Mouse (Mus musculus) erythroid progenitor cell, adult 5-6 weeks (primary cell): Measurements from ENCODE around the gene Clca3b. TPM values are rescaled to one million over a fixed set of nuclear protein-coding genes. Genes with fewer than 3 reads are reported as not detected.
A peak's percentile ranks its signal among the peaks of the same experiment; 100 is the strongest.
"Not testable (repeated sequence)": the region's sequence is repeated elsewhere in the genome, so short reads cannot be mapped to it uniquely, and the experiment has no call there.

Experiments used
- ATAC-seq: replicated peaks from 2 replicates; pipeline ENCODE4 v1.8.0; 2016; ENCODE audit warnings: moderate number of reproducible peaks, mild to moderate bottlenecking, moderate TSS enrichment, inconsistent platforms; ENCODE audit not compliant: poor library complexity, low FRiP score, severe bottlenecking
- total RNA-seq, 2 experiments: library from RNA; stranded (forward) in 1 of 2; stranded (reverse) in 1 of 2; fragments of 150-400 nt in 1 of 2; fragments of 186-747, 209-891 nt in 1 of 2; gene quantifications; 2 replicates each; pipeline versions ENCODE4 v1.2.3 to v1.2.4; 2015 to 2017; ENCODE audit warnings: low replicate concordance in 2 of 2

The Clca3b gene
- not detected in 2 replicates for total RNA-seq (2015; ENCODE audit: low replicate concordance)
- not detected in 2 replicates for total RNA-seq (2017; ENCODE audit: low replicate concordance)

DNA sequence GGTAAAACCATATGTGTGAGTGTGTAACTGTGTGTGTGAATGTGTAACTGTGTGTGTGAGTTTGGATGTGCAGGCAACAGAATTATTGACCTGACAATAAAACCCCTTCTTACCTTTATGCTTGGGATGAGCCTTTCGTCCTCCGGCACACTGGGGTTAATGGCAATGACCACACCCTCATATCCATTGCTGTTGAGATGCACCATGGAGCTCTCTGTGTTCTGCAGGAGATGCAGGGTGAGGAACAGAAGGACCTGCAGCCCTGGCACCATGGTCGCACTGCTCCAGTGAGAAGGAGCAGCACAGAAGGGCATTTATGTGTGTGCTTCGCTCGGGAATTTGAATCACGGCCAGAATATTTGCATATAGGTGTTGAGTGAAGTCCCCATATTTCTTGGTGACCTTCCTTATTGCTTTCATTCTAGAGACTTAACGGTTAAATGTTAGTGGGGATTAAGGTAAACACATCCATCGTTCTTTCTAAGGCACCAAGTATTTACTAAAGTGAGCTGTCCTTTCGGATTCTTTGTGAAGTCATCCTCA is at the start of gene Clca3b:
Gene Clca3b (minus strand): TSS at position 344 of the 543 bp plus-strand sequence.
- ATAC-seq = peak; percentile 95

GRCm38 (mm10) chr3:144897042-144897678 is 48.0 kb upstream of the Clca3b start:
- ATAC-seq = 0 out of 2 replicates have a peak, but pooled peaks have one; percentile 25

DNA sequence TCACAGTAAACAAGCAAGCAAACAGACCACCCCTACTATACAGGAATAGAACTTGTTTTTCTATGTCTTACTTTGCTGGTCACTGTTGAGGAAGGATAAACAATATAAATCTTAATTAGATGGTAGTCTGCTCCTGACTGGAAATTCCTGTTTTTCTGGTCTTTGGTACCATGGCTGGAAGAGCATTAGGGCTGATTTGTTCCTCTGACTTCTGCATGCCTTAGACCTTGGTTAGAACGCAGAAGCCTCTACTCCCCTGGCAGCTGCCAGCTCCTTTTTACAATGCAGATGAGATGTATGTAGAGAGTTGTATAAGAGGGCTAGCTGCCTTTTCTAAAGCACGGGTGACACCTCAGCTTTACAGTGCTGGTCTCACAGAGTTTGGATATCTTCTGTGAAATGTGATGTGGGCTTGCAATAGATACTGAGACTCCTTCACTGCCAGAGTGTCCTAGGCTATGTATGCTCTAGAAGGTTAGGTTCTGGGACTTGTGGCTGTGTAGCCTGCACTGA is 41.1 kb upstream of the Clca3b start:
- no peak for ATAC-seq

- ATAC-seq = no peak
Observed at GRCm38 (mm10) chr3:144886957-144887356, 37.8 kb upstream of the Clca3b start.

DNA sequence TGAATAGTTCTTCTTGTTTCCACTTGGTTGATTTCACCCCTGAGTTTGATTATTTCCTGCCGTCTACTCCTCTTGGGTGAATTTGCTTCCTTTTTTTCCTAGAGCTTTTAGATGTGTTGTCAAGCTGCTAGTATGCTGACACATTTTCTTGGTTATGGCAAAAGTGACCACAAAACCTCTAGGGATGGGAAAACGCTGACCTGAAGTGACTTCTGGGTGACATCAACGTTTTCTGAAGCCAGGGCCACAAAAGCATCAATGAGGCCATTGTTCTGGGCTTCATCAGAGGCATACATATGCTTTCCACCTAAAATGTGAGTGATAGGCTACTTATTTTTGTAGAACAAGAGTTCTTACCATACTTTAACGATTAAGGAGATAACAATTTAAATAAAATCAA is 22.9 kb upstream of the Clca3b start:
- ATAC-seq = not testable (repeated sequence)

GRCm38 (mm10) chr3:144849584-144849983 is 427 bp upstream of the Clca3b start:
- ATAC-seq = no peak

DNA sequence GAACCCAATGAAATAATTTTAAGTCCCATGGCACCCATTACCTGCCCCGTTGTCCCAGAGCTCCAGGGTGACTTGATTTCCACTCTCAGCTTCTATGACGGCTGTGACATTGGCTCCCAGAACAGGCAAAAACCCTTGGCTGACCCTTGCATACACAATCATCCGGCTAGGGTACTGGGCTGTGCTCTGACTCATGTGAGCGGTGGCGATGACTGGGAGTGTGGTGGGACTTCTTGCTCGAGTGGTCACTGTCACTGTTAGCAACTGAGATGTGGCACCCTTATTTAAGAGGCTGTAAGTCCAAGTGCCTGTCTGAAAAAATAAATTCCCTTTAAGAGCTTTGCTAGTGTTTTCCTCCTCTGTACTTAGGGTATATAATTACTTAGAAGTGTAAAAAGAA is 21.9 kb downstream of the Clca3b start:
- ATAC-seq = no peak

DNA sequence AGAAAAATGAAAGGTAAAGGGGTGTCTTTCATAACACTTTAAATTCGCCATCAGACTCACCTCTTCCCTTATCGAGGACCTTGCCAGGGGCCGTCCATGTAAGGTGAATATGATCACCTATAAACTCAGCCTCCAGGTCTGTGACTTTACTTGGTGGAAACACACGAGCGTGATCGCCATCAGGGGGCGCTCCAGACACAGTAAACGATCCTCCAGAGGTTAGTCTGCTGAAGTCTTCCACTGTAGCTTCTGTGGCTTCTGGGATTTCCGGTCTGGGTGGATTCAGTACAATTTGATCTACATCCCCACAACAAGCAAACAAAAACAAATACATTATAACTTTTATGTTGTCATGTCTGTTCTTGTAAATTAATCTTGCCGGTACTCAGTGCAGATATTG is 24.0 kb downstream of the Clca3b start:
- ATAC-seq = peak; percentile 63; the same call in 1 of the 2 replicates

GRCm38 (mm10) chr3:144823331-144823730 is 25.8 kb downstream of the Clca3b start:
- no peak for ATAC-seq

DNA sequence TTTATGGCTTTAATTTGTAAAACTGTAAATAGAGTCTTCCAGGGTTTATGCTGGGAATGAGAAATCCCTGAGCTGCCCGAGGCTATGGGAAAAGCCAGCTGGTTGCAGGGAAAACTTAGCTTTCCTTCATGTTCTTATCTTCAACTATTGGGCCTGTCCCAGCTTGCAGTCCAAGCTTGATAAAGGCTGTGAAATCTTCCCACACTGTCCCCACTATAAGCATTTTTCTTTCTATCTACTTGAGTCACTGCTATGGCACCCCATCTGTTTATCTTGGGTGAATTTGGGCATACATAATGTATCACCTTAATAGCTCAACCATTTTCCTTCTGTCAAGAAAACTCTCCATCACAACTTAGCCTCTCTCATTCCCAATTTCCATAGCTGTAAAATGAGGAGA is 28.5 kb downstream of the Clca3b start:
- ATAC-seq = no peak

DNA sequence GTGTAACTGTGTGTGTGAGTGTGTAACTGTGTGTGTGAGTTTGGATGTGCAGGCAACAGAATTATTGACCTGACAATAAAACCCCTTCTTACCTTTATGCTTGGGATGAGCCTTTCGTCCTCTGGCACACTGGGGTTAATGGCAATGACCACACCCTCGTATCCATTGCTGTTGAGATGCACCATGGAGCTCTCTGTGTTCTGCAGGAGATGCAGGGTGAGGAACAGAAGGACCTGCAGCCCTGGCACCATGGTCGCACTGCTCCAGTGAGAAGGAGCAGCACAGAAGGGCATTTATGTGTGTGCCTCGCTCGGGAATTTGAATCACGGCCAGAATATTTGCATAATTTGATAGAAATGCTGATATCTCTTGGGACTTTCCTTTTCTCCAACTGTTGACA is 29.9 kb downstream of the Clca3b start, which contains the start of gene Clca3a2:
Gene Clca3a2 (minus strand): TSS at position 276 of the 400 bp plus-strand sequence.
- peak; percentile 93 for ATAC-seq

DNA sequence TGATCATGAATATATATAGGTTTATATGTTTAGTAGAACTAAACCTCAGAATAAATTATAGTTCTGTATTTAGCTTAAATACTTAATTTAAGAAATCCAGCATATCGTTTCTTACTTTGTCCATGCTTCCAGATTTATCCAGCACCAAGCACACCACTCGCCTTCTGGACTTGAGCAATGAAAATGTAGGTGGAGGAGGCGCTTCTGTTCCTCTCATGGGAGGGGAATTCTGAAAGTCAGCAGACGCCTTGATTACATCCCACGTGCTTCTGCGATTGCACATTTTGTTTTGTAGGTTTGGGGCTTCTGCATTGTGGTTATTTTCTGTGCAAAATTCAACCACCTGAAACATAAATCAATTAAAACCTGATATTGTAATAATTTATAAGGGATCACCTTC is 35.8 kb downstream of the Clca3b start:
- not testable (repeated sequence) for ATAC-seq

DNA sequence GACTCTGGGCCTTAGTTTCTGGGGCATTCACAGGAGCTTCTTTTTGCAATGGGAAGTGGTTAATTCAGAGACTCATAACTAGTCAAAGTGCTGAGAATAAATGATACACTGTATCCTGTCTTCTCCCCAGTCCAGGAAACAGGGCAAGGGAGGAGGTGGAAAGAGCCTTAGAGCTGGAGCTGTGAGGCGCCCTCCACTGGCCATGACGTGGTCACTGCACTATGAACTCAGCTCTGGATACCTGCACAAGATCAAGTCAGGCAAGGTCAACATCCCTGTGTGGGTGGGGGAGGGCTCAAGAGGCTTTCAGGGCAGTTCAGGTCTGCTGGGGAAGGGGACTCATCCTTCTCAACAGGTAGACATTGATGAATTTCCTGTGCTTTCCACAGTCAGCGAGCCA is 37.3 kb downstream of the Clca3b start:
- ATAC-seq = 0 out of 2 replicates have a peak, but pooled peaks have one; percentile 59

DNA sequence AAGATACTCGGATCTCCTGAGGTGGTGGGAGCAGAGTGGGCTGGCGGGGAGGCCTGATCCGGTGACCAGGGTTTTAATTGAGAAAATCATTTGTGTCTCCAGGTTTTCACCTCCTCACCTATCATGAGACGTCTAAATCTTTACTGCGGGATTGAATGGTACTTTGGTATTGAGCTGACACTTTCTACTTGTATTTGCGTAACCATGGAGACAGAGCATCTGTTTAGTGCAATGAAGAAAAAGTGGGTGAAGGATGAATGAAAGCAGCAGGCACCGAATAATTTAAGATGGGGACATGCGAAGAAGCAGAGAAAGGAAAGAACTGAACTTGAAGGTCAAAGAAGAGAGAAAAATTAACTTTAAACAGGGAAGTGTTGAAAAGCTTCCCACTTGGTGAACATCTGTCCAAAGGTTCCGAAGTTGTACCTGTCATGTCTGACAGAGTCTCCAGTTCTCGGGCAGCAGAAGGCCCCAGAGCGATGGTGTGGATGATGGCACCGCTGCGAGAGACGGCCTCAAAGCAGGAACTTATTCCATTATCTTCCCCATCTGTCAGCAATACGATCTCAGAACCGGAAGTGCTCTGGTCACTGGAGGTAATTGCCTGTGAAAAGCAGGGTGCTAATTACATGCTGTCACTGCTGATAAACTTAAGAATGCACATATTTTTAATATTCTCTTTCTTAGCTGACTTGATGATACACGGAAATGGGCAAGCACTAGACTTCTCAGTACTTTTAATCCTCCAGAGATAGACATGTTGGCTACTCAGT is 40.8 kb downstream of the Clca3b start:
- ATAC-seq = not testable (repeated sequence)

- ATAC-seq = not testable (repeated sequence)
Observed at GRCm38 (mm10) chr3:144806626-144807025, 42.5 kb downstream of the Clca3b start.

- ATAC-seq = peak; percentile 78
Observed at GRCm38 (mm10) chr3:144801861-144802260, 47.3 kb downstream of the Clca3b start.

- peak; percentile 81 for ATAC-seq
Observed at GRCm38 (mm10) chr3:144785181-144786148, 63.7 kb downstream of the Clca3b start.
